Mouse (Mus musculus) stomach, postnatal 0 days (tissue): ENCODE measurements around the gene Plk5. TPM values are rescaled to one million over a fixed set of nuclear protein-coding genes. Genes with fewer than 3 reads are reported as not detected.

Experiments
- ATAC-seq: fragments of 200-750 bp; cut with Nextera tagmentation; 2 replicates; pipeline ENCODE4 v1.8.0; 2017; ENCODE audit not compliant: low FRiP score, low TSS enrichment
- DNase-seq: peaks from one replicate; pipeline ENCODE4 v3.0.0-alpha.2; 2016; ENCODE audit warnings: low spot score
- H3K27ac ChIP-seq: fragments of 300-500 bp; sonication (generic); replicated peaks from 2 replicates; pipeline ENCODE4 v1.5.1; 2014; ENCODE audit warnings: mild to moderate bottlenecking, control low read depth
- H3K27me3 ChIP-seq: fragments of 300-500 bp; sonication (generic); 2 replicates; pipeline ENCODE4 v1.6.1; 2014; ENCODE audit warnings: low read length; ENCODE audit not compliant: control insufficient read depth, insufficient read depth
- H3K36me3 ChIP-seq: fragments of 300-500 bp; sonication (generic); 2 replicates; pipeline ENCODE4 v1.6.1; 2014; ENCODE audit warnings: low read length, mixed read lengths; ENCODE audit not compliant: control insufficient read depth, insufficient read depth
- H3K4me1 ChIP-seq: fragments of 300-500 bp; sonication (generic); replicated peaks from 2 replicates; pipeline ENCODE4 v1.6.1; 2014; ENCODE audit warnings: antibody characterized with exemption; ENCODE audit not compliant: control insufficient read depth, insufficient read depth
- H3K4me2 ChIP-seq: fragments of 300-500 bp; sonication (generic); replicated peaks from 2 replicates; pipeline ENCODE4 v1.6.1; 2014; ENCODE audit warnings: low read depth, mild to moderate bottlenecking, control low read depth, moderate library complexity
- H3K4me3 ChIP-seq: fragments of 300-500 bp; sonication (generic); 2 replicates; pipeline ENCODE4 v1.5.1; 2014; ENCODE audit warnings: low read depth, low read length, control low read depth
- H3K9ac ChIP-seq: fragments of 300-500 bp; sonication (generic); 2 replicates; pipeline ENCODE4 v1.6.1; 2014; ENCODE audit warnings: mild to moderate bottlenecking, low read length, control low read depth, mixed read lengths
- H3K9me3 ChIP-seq: fragments of 300-500 bp; sonication (generic); 2 replicates; pipeline ENCODE4 v1.6.1; 2016; ENCODE audit warnings: low read length; ENCODE audit not compliant: control insufficient read depth
- CTCF ChIP-seq: IDR thresholded peaks from 2 replicates; pipeline ENCODE4 v1.5.1; 2016; ENCODE audit warnings: antibody characterized with exemption, low read depth, mild to moderate bottlenecking, moderate library complexity
- EP300 ChIP-seq: optimal IDR thresholded peaks from 2 replicates; pipeline ENCODE3; 2016; ENCODE audit warnings: antibody characterized with exemption
- WGBS: fragments of 180-500 bp; shearing (Covaris S2); extraction: QIAGEN DNeasy Blood & Tissue Kit; methylation state at CpG from one replicate; pipeline ENCODE4 v1.1.7; 2014; 5-methylcytosine and 5-hydroxymethylcytosine counted together
- polyA plus RNA-seq: library from polyadenylated mRNA; unstranded; fragments of >200 nt; fragmentation: Nextera tagmentation; extraction: Ambion mirVana; gene quantifications from 2 replicates; pipeline ENCODE4 v1.2.1, GENCODE M21; 2015

Gene Plk5
- polyA plus RNA-seq, 1 experiment from 2014 or later, result 0.07 TPM

- no peaks in the 10 kb centered on the region for H3K9me3 ChIP-seq
- H3K27ac ChIP-seq, result peak within 1 kb of the TSS; percentile 67
- H3K4me3 ChIP-seq, result peak within 1 kb of the TSS; percentile 49
- H3K27me3 ChIP-seq, result no peaks in the 10 kb centered on the region; the same call in 1 of the 2 replicates
- TF ChIP-seq CTCF (peak; percentile 84), EP300 (no peak)
- ATAC-seq (peak; percentile 50), DNase-seq (peak; percentile 72)
- H3K4me1 ChIP-seq, result peaks cover 8% of the 10 kb centered on the region; the same call in 1 of the 2 replicates
- H3K36me3 ChIP-seq, result no peaks in the 10 kb centered on the region
- H3K4me2 ChIP-seq, result peak within 1 kb of the TSS; percentile 71
- WGBS, result under 1% methylated on average over 41 of the region's 42 CpGs
- H3K9ac ChIP-seq, result peak within 1 kb of the TSS; percentile 61
Observed at GRCm38 (mm10) chr10:80348244-80348781, 7.9 kb upstream of the Plk5 start, which contains the start of gene Adamtsl5. TSS of gene Adamtsl5 (minus strand) at chr10:80348412.

DNA sequence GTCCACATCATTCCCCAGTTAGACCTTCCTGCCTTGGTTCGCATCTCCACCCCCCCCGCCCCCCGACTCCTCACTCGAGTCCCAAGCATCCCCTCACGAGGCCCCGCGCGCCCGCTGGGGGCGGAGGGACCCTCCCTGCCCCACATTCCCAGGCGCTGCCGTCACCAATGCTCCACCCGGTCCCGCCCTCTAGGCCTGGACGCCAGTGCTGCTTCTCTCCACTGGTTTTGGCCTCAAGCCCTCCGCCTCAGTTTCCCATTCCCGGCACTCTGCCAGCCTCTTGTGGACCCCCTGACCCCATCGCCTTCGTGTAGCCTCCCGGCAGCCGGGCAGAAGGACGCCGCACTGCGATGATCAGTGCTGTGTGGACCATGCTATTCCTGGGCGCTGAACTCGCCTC is 7.3 kb upstream of the Plk5 start:
- no peaks in the 10 kb centered on the region; the same call in 1 of the 2 replicates for H3K27me3 ChIP-seq
- peak overlapping the region; percentile 67 for H3K27ac ChIP-seq
- H3K4me1 ChIP-seq, result peaks cover 5% of the 10 kb centered on the region; the same call in 1 of the 2 replicates
- no peaks in the 10 kb centered on the region for H3K9me3 ChIP-seq
- TF ChIP-seq EP300, result no peak
- TF ChIP-seq CTCF, result no peak
- peak overlapping the region; percentile 61; the same call in 1 of the 2 replicates for H3K9ac ChIP-seq
- peak overlapping the region; percentile 49 for H3K4me3 ChIP-seq
- DNase-seq (peak; percentile 66), ATAC-seq (no peak)
- WGBS, result 19% methylated on average over 25 of the region's 26 CpGs
- H3K36me3 ChIP-seq, result no peaks in the 10 kb centered on the region
- peak overlapping the region; percentile 71 for H3K4me2 ChIP-seq

- H3K9ac ChIP-seq, result no peak overlapping the region
- no peaks in the 10 kb centered on the region for H3K9me3 ChIP-seq
- no peaks in the 10 kb centered on the region for H3K36me3 ChIP-seq
- H3K4me3 ChIP-seq, result no peak overlapping the region
- ATAC-seq (peak; percentile 83), DNase-seq (peak; percentile 92)
- H3K4me1 ChIP-seq, result peaks cover 3% of the 10 kb centered on the region; the same call in 1 of the 2 replicates
- H3K27ac ChIP-seq, result no peak overlapping the region
- WGBS, result 2% methylated on average over 7 of the region's 7 CpGs
- no peak overlapping the region for H3K4me2 ChIP-seq
- no peaks in the 10 kb centered on the region; the same call in 1 of the 2 replicates for H3K27me3 ChIP-seq
- TF ChIP-seq EP300 (no peak), CTCF (peak; percentile 99)
Observed at GRCm38 (mm10) chr10:80350292-80350691, 6.0 kb upstream of the Plk5 start.

DNA sequence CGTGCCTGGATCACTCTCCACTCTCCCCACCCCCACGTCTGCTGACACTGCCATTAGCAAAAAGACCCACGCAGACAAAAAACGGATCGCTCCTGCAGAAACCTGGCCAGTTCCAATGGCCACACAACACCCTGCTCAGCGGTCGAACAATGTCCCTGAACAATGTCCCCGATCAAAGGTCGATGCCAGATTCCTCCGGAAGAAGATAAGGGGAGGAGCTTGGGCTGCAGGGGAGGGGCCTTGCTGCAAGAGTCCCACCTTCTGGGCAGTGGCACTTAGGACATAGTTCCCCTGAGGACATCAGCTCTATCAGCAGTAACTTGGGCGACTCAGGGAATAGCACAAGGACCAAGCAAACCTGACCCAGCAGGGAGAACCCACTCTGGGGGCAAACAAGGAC is 4.4 kb upstream of the Plk5 start:
- DNase-seq (no peak), ATAC-seq (no peak)
- Histone ChIP-seq H3K4me3 (no peak overlapping the region), H3K36me3 (no peaks in the 10 kb centered on the region), H3K27ac (no peak overlapping the region), H3K4me2 (no peak overlapping the region), H3K27me3 (peaks cover 11% of the 10 kb centered on the region), H3K4me1 (peaks cover 2% of the 10 kb centered on the region; the same call in 1 of the 2 replicates), H3K9me3 (no peaks in the 10 kb centered on the region), H3K9ac (no peak overlapping the region)
- TF ChIP-seq EP300, result no peak
- no peak for TF ChIP-seq CTCF
- 26% methylated on average over 11 of the region's 11 CpGs for WGBS

- no peak for TF ChIP-seq EP300
- TF ChIP-seq CTCF, result no peak
- DNase-seq (no peak), ATAC-seq (no peak)
- Histone ChIP-seq H3K9me3 (no peaks in the 10 kb centered on the region), H3K9ac (no peak overlapping the region), H3K4me3 (no peak overlapping the region), H3K4me2 (no peak overlapping the region), H3K36me3 (no peaks in the 10 kb centered on the region), H3K4me1 (peaks cover 2% of the 10 kb centered on the region; the same call in 1 of the 2 replicates), H3K27me3 (peaks cover 15% of the 10 kb centered on the region), H3K27ac (no peak overlapping the region)
- 66% methylated on average over 8 of the region's 8 CpGs for WGBS
Observed at GRCm38 (mm10) chr10:80352727-80353126, 3.5 kb upstream of the Plk5 start.

GRCm38 (mm10) chr10:80355431-80355830 is 828 bp upstream of the Plk5 start:
- Histone ChIP-seq H3K9me3 (no peaks in the 10 kb centered on the region), H3K27ac (no peak overlapping the region), H3K4me1 (no peaks in the 10 kb centered on the region), H3K36me3 (no peaks in the 10 kb centered on the region), H3K4me2 (no peak overlapping the region), H3K4me3 (no peak overlapping the region), H3K27me3 (peaks cover 17% of the 10 kb centered on the region), H3K9ac (0 out of 2 replicates have a peak overlapping the region, but pooled peaks have one; percentile 8)
- ATAC-seq (no peak), DNase-seq (no peak)
- 14% methylated on average over 9 of the region's 9 CpGs for WGBS
- TF ChIP-seq EP300, result no peak
- TF ChIP-seq CTCF, result no peak
